Mouse (Mus musculus): ENCODE measurements at regions not wholly inside any gene's neighbourhood (a gene's known extent, or its start where the extent isn't known, plus 50 kb on each side); places are given as distances from the start of the nearest gene placed in this dataset.

- no peaks in the 10 kb centered on the region for H3K27me3 ChIP-seq (ENCODE audit: insufficient read depth, low read length)
- H3K36me3 ChIP-seq (ENCODE audit: insufficient read depth, low read length) = no peaks in the 10 kb centered on the region
- ATAC-seq (ENCODE audit: low FRiP score, low TSS enrichment) = no peak
- 0 out of 2 replicates have a peak, but pooled peaks cover 3% of the 10 kb centered on the region for H3K4me1 ChIP-seq (ENCODE audit: insufficient read depth, low read length)
- no peak overlapping the region for H3K27ac ChIP-seq (ENCODE audit: low read length)
- H3K9me3 ChIP-seq (ENCODE audit: low read length) = no peaks in the 10 kb centered on the region
- H3K4me2 ChIP-seq (replicated peaks; ENCODE audit: low read depth, low read length) = no peak overlapping the region
- no peak overlapping the region for H3K9ac ChIP-seq (replicated peaks; ENCODE audit: low read length)
- H3K4me3 ChIP-seq (ENCODE audit: low read length) = no peak overlapping the region
- 76% methylated on average over 7 of the region's 7 CpGs for WGBS
These were observed 96.6 kb upstream of the Cacna2d3 start for GRCm38 (mm10) chr14:29818251-29818650.

DNA sequence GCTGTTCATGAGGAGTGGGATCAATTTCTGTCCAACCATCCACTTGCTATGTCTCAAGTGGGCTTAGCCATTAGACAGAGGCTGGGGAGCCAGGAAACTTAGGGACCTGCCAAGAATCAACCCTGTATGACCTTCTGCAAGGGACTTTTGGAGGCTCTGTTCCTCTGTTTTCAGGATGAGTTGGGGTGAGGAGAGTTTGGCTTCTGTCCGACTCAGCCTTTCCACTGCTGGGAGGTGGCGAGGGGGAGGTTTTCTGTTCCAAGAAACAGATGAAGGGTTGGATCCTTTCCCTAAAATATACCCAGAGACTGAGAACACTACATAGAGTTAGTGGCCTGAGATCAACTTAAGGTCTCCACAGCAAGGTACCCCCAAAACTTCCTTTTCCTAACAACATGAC is 97.1 kb upstream of the Cacna2d3 start:
- WGBS = 69% methylated on average over 2 of the region's 2 CpGs
- H3K27me3 ChIP-seq (ENCODE audit: insufficient read depth, low read length) = no peaks in the 10 kb centered on the region
- H3K9me3 ChIP-seq (ENCODE audit: low read length) = no peaks in the 10 kb centered on the region
- ATAC-seq (ENCODE audit: low FRiP score, low TSS enrichment) = no peak
- no peak overlapping the region for H3K4me2 ChIP-seq (replicated peaks; ENCODE audit: low read depth, low read length)
- 0 out of 2 replicates have a peak, but pooled peaks cover 3% of the 10 kb centered on the region for H3K4me1 ChIP-seq (ENCODE audit: insufficient read depth, low read length)
- no peak overlapping the region for H3K27ac ChIP-seq (ENCODE audit: low read length)
- no peak overlapping the region for H3K4me3 ChIP-seq (ENCODE audit: low read length)
- H3K9ac ChIP-seq (replicated peaks; ENCODE audit: low read length) = no peak overlapping the region
- no peaks in the 10 kb centered on the region for H3K36me3 ChIP-seq (ENCODE audit: insufficient read depth, low read length)

DNA sequence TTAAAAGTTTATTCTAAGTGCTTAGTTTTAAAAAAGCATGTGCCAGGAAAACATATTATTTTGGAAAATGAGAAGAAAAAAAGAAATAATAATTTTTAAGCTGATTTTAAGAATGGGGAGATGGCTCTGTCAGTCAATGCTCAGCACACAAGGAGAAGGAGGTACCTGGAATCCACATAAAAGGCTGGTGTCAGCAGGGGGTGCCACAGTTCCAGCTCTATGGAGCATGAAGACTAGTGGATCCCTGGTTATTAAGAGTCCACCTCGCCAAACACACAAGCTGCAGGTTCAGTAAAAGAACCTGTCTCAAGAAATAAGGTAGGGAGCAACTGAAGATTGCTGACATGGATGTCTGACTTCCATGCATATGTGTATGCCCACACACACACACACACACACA is 115.4 kb upstream of the Cacna2d3 start:
- Histone ChIP-seq H3K27me3 (ENCODE audit: insufficient read depth, low read length) (no peaks in the 10 kb centered on the region), H3K9ac (replicated peaks; ENCODE audit: low read length) (no peak overlapping the region), H3K4me3 (ENCODE audit: low read length) (no peak overlapping the region), H3K4me1 (ENCODE audit: insufficient read depth, low read length) (no peaks in the 10 kb centered on the region), H3K36me3 (ENCODE audit: insufficient read depth, low read length) (no peaks in the 10 kb centered on the region), H3K9me3 (ENCODE audit: low read length) (no peaks in the 10 kb centered on the region), H3K4me2 (replicated peaks; ENCODE audit: low read depth, low read length) (no peak overlapping the region), H3K27ac (ENCODE audit: low read length) (no peak overlapping the region)
- 32% methylated on average over 1 of the region's 1 CpGs for WGBS
- ATAC-seq (ENCODE audit: low FRiP score, low TSS enrichment) = no peak

- H3K27ac ChIP-seq (ENCODE audit: low read length) = no peak overlapping the region
- no peaks in the 10 kb centered on the region for H3K4me1 ChIP-seq (ENCODE audit: insufficient read depth, low read length)
These were observed 117.9 kb upstream of the Cacna2d3 start for GRCm38 (mm10) chr14:29839576-29839975.

DNA sequence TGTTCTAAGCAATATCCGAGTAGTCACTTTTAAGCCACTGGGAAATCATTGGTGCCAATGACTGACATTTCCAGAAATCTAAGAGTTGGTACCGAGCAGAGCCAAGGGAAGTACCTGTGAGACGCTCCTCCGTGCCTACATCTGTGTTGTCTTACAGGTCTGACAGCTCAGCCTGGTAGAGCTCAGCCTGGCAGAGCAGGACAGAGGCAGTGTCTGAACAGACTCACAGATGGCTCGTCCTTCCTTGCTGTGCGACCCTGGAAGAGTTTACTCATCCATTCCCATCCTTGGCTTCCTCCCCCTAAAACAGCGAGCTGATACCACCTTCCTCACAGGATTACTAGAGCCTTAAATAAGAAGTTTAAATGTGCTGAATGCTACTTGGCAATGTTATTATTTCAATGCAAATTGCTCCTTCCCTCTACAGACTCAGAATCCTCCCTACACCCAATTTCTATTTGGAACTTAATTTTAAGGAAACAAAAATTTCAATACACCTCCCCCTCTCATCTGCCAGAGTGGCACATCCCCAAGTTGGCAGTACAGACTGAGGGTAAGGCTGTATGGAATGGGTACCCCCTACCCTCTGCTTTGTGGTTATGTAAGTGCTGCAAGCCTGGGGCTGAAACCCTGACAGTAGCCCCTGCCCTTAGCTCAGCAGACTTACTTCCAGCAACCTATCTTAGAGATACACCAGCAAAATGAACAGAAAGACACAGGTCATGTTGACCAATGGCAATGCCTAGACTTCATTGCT is 119.9 kb upstream of the Cacna2d3 start:
- Histone ChIP-seq H3K9me3 (ENCODE audit: low read length) (no peaks in the 10 kb centered on the region), H3K27me3 (ENCODE audit: insufficient read depth, low read length) (no peaks in the 10 kb centered on the region), H3K4me2 (replicated peaks; ENCODE audit: low read depth, low read length) (no peak overlapping the region), H3K4me1 (ENCODE audit: insufficient read depth, low read length) (no peaks in the 10 kb centered on the region), H3K9ac (replicated peaks; ENCODE audit: low read length) (no peak overlapping the region), H3K36me3 (ENCODE audit: insufficient read depth, low read length) (no peaks in the 10 kb centered on the region), H3K4me3 (ENCODE audit: low read length) (no peak overlapping the region), H3K27ac (ENCODE audit: low read length) (no peak overlapping the region)
- WGBS = 82% methylated on average over 7 of the region's 7 CpGs
- no peak for ATAC-seq (ENCODE audit: low FRiP score, low TSS enrichment)

More at GRCm38 (mm10) chr14:29839576-29839975, 117.9 kb upstream of the Cacna2d3 start:
- ATAC-seq (ENCODE audit: low FRiP score, low TSS enrichment) = no peak
- Histone ChIP-seq H3K4me3 (ENCODE audit: low read length) (no peak overlapping the region), H3K9me3 (ENCODE audit: low read length) (no peaks in the 10 kb centered on the region), H3K27me3 (ENCODE audit: insufficient read depth, low read length) (no peaks in the 10 kb centered on the region), H3K36me3 (ENCODE audit: insufficient read depth, low read length) (no peaks in the 10 kb centered on the region), H3K9ac (replicated peaks; ENCODE audit: low read length) (no peak overlapping the region), H3K4me2 (replicated peaks; ENCODE audit: low read depth, low read length) (no peak overlapping the region)
- 78% methylated on average over 3 of the region's 3 CpGs for WGBS

DNA sequence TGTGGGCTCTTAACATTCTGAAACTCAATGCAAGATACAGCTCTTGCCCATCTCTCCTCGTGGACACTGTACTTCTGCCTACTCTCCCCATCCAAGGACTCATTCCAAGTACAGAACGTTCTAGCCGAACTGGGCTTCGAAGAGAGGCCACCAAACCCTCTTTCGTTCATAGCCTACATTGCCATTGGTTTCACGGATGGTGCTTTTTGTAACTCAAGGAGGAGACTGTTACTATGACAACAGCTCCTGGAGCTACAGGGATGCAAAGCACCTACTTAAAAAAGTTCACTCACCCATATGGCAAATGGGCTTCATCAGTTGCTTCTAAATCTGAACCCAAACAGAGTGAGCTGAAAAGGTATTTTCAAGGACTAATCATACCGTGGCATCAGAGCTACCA is 120.4 kb upstream of the Selenok start:
- Histone ChIP-seq H3K27me3 (ENCODE audit: insufficient read depth, low read length) (no peaks in the 10 kb centered on the region), H3K4me3 (ENCODE audit: low read length) (no peak overlapping the region), H3K36me3 (ENCODE audit: insufficient read depth, low read length) (no peaks in the 10 kb centered on the region), H3K9me3 (ENCODE audit: low read length) (no peaks in the 10 kb centered on the region), H3K9ac (replicated peaks; ENCODE audit: low read length) (no peak overlapping the region), H3K4me1 (ENCODE audit: insufficient read depth, low read length) (no peaks in the 10 kb centered on the region), H3K27ac (ENCODE audit: low read length) (no peak overlapping the region), H3K4me2 (replicated peaks; ENCODE audit: low read depth, low read length) (no peak overlapping the region)
- ATAC-seq (ENCODE audit: low FRiP score, low TSS enrichment) = no peak
- 86% methylated on average over 7 of the region's 7 CpGs for WGBS

GRCm38 (mm10) chr14:29851286-29851685 is 116.8 kb upstream of the Selenok start:
- H3K9ac ChIP-seq (replicated peaks; ENCODE audit: low read length) = no peak overlapping the region
- WGBS = 66% methylated on average over 5 of the region's 5 CpGs
- H3K4me3 ChIP-seq (ENCODE audit: low read length) = no peak overlapping the region
- H3K27ac ChIP-seq (ENCODE audit: low read length) = no peak overlapping the region
- H3K36me3 ChIP-seq (ENCODE audit: insufficient read depth, low read length) = no peaks in the 10 kb centered on the region
- H3K27me3 ChIP-seq (ENCODE audit: insufficient read depth, low read length) = no peaks in the 10 kb centered on the region
- ATAC-seq (ENCODE audit: low FRiP score, low TSS enrichment) = no peak
- H3K4me1 ChIP-seq (ENCODE audit: insufficient read depth, low read length) = no peaks in the 10 kb centered on the region
- H3K4me2 ChIP-seq (replicated peaks; ENCODE audit: low read depth, low read length) = no peak overlapping the region
- no peaks in the 10 kb centered on the region for H3K9me3 ChIP-seq (ENCODE audit: low read length)

DNA sequence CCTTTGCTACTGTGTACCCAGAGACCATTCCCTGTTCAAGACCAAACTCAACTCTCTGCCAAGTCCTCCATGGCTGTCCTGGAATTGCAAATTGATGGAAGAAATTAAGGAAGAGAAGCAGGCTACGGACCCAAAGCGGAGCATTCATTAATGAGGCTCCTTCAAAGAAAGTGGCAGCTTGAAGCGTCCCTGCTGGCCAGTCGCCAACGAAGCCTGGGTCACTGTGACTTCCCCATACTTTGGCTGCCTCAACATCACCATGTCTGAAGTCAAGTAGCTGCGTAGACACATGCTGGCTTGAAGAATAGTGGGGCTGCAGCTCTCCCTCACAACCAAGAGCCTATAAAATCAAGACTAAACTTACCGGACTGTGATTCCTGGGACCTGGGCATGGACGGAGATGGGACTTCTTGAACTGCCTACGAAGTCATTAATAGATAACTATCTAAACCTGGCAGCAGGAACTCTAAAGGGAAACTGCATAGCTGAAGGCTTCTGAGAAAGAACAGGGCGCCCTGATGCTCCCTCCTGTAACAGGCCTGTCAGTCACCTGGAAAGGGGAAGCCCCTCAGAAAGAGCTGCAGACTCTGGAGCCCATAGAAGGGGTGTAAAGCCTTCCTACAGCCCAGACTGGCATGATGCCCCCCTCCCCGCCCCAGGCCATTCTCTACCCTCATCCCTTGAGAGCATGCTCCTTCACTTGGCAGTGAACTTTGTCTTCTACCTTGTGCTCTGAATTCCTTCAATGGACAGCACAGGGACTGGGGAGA is 116.0 kb upstream of the Selenok start:
- Histone ChIP-seq H3K9ac (replicated peaks; ENCODE audit: low read length) (no peak overlapping the region), H3K4me3 (ENCODE audit: low read length) (no peak overlapping the region), H3K27me3 (ENCODE audit: insufficient read depth, low read length) (no peaks in the 10 kb centered on the region), H3K4me2 (replicated peaks; ENCODE audit: low read depth, low read length) (no peak overlapping the region), H3K27ac (ENCODE audit: low read length) (peak overlapping the region; percentile 54), H3K9me3 (ENCODE audit: low read length) (no peaks in the 10 kb centered on the region), H3K4me1 (ENCODE audit: insufficient read depth, low read length) (no peaks in the 10 kb centered on the region), H3K36me3 (ENCODE audit: insufficient read depth, low read length) (no peaks in the 10 kb centered on the region)
- ATAC-seq (ENCODE audit: low FRiP score, low TSS enrichment) = peak; percentile 90
- 73% methylated on average over 11 of the region's 11 CpGs for WGBS

DNA sequence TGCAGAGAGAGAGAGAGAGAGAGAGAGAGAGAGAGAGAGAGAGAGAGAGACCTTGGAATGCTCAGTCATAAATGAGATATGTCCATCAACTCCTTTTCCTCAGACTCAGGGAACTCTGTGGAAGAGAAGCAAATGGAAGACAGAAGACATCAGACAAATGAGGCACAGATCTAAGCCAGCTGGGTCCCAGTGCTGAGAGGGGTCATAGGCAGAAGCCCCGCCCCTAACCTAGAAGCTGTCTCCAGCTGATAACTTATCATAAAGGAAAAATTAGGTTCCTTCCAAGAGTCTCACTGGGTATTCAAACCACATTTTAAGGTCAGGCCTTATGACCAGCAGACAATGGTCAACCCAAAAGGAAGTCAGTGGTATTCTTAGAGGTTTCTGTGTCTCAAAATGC is 106.1 kb upstream of the Selenok start:
- H3K4me3 ChIP-seq (ENCODE audit: low read length) = no peak overlapping the region
- no peaks in the 10 kb centered on the region; the same call in 1 of the 2 replicates for H3K4me1 ChIP-seq (ENCODE audit: insufficient read depth, low read length)
- 84% methylated on average over 1 of the region's 1 CpGs for WGBS
- H3K9me3 ChIP-seq (ENCODE audit: low read length) = no peaks in the 10 kb centered on the region
- H3K4me2 ChIP-seq (replicated peaks; ENCODE audit: low read depth, low read length) = no peak overlapping the region
- H3K36me3 ChIP-seq (ENCODE audit: insufficient read depth, low read length) = no peaks in the 10 kb centered on the region
- no peaks in the 10 kb centered on the region for H3K27me3 ChIP-seq (ENCODE audit: insufficient read depth, low read length)
- no peak overlapping the region for H3K27ac ChIP-seq (ENCODE audit: low read length)
- peak; percentile 51; the same call in 1 of the 2 replicates for ATAC-seq (ENCODE audit: low FRiP score, low TSS enrichment)
- H3K9ac ChIP-seq (replicated peaks; ENCODE audit: low read length) = no peak overlapping the region
